ENCODE assay signal across 8 mouse cellular contexts in the genomic region with DNA sequence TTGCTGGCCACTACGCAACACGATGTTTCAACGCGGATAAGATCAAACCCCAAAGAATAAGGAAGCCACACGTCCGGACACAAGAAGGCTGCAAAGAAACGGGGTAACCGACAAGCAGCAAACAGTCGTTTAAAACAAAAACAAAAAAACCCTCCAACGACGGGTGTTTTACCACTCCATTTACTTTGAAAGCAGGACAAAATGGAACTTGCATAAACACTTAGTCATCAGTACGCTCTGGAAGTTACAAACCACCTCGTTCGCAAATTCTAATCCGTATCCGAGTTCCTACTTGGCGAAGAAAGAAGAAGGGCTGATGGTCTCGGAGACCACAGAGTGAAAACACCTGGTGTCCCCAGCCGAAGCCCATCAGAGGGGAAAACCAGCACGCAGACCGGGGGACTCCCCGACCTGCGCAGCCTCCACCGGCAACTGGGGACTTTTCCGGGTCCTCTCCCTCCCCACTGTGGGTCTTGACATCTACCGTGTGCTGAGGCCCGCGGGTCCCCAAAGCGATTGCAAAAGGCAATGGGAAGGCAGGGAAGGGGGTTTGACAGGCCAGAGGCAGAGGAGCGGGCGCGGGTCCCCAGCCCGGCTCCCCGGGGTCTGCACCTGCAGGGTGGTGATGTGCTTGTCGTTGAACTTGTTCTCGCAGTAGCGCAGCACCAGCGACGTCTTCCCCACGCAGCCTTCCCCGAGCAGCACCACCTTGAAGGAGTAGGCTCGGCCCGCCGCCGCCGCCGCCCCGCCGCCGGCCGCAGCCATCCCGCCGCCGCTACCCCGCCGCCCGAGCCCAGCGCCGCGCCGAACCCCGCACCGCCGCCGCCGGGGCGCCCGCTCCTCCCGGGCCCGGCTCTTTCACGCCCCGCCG. TPM values are rescaled to one million over a fixed set of nuclear protein-coding genes. Genes with fewer than 3 reads are reported as not detected.
A peak's percentile ranks its signal among the peaks of the same experiment; 100 is the strongest.
DNase-seq lines count a peak whose midpoint lies in the region; ATAC-seq and TF ChIP-seq lines count a peak whose summit lies in the region.

No protein-coding gene starts in this region.

- H3K9me3 ChIP-seq in ES-Bruce4 (replicated peaks; ENCODE audit: control insufficient read depth, insufficient read depth, low read length, poor library complexity, severe bottlenecking) = no peaks in the 10 kb centered on the region
- no peaks in the 10 kb centered on the region for H3K9me3 ChIP-seq in heart, embryonic 12.5 days (replicated peaks)

- H3K9ac ChIP-seq in ES-Bruce4 (ENCODE audit: low read depth, poor library complexity, severe bottlenecking) = peak overlapping the region; percentile 91
- peak overlapping the region; percentile 97 for H3K9ac ChIP-seq in heart, embryonic 12.5 days

- TF ChIP-seq CTCF in cerebellum, adult 2 months (IDR thresholded peaks at IDR 0.05; ENCODE audit: borderline replicate concordance, insufficient read depth, low read depth, low read length) = no peak
- no peak for TF ChIP-seq CTCF in ES-Bruce4 (IDR thresholded peaks at IDR 0.05; ENCODE audit: low read depth, low read length)
- TF ChIP-seq CTCF in cortical plate, adult 2 months (IDR thresholded peaks at IDR 0.05; ENCODE audit: extremely low read depth, insufficient read depth, low read length) = no peak

- peak overlapping the region; percentile 65 for H3K4me3 ChIP-seq in cerebellum, adult 2 months (replicated peaks; ENCODE audit: insufficient read depth, low read depth, low read length)
- H3K4me3 ChIP-seq in ES-Bruce4 (ENCODE audit: low read depth, low read length) (peak overlapping the region; percentile 98), macrophage (ENCODE audit: inconsistent target) (peak overlapping the region; percentile 96)
- peak overlapping the region; percentile 51 for H3K4me3 ChIP-seq in cortical plate, adult 2 months (ENCODE audit: insufficient read depth, low read length)
- H3K4me3 ChIP-seq in heart, embryonic 12.5 days = peak overlapping the region; percentile 100

- TF ChIP-seq POLR2A in cerebellum, adult 2 months (IDR thresholded peaks at IDR 0.05; ENCODE audit: borderline replicate concordance, insufficient read depth, low read length) = no peak
- TF ChIP-seq POLR2A in ES-Bruce4 (IDR thresholded peaks at IDR 0.05; ENCODE audit: insufficient read depth, low read length) = no peak
- TF ChIP-seq POLR2A in cortical plate, adult 2 months (IDR thresholded peaks at IDR 0.05; ENCODE audit: extremely low read depth, insufficient read depth, low read length) = no peak

- no peaks in the 10 kb centered on the region; the same call in 1 of the 2 replicates for H3K36me3 ChIP-seq in ES-Bruce4 (ENCODE audit: control insufficient read depth, insufficient read depth, low read length, poor library complexity, severe bottlenecking)
- no peaks in the 10 kb centered on the region for H3K36me3 ChIP-seq in heart, embryonic 12.5 days
- no peaks in the 10 kb centered on the region for H3K36me3 ChIP-seq in macrophage (ENCODE audit: inconsistent target)

- WGBS in cerebellum, adult 2 months = under 1% methylated on average over 71 of the region's 73 CpGs
- WGBS in heart, embryonic 12.5 days = 3% methylated on average over 71 of the region's 73 CpGs
- WGBS in macrophage (ENCODE audit: missing documents) = under 1% methylated on average over 63 of the region's 73 CpGs

- no peaks in the 10 kb centered on the region for H3K27me3 ChIP-seq in cerebellum, adult 2 months (ENCODE audit: control insufficient read depth, insufficient read depth, low read length)
- no peaks in the 10 kb centered on the region for H3K27me3 ChIP-seq in ES-Bruce4 (ENCODE audit: control insufficient read depth, insufficient read depth, low read length, poor library complexity, severe bottlenecking)
- no peaks in the 10 kb centered on the region for H3K27me3 ChIP-seq in heart, embryonic 12.5 days (replicated peaks)

- ATAC-seq in heart, embryonic 12.5 days (ENCODE audit: insufficient number of reproducible peaks, low FRiP score) = peak; percentile 69

- peak overlapping the region; percentile 70 for H3K4me2 ChIP-seq in heart, embryonic 12.5 days

- H3K79me2 ChIP-seq in macrophage (ENCODE audit: inconsistent target) = peaks cover 53% of the 10 kb centered on the region

- no peak for DNase-seq in cerebellum, adult 2 months
- no peak for DNase-seq in cerebellum, postnatal 25 days
- DNase-seq in kidney, postnatal 14 days = peak; percentile 37
- DNase-seq in spleen, postnatal 36 days (ENCODE audit: low spot score in 2 of 2) = peak; percentile 88 to 90

- peaks cover 24% of the 10 kb centered on the region for H3K4me1 ChIP-seq in cerebellum, adult 2 months (ENCODE audit: control insufficient read depth, insufficient read depth, low read length)
- H3K4me1 ChIP-seq in ES-Bruce4 (ENCODE audit: control insufficient read depth, insufficient read depth, low read length) = peaks cover 2% of the 10 kb centered on the region
- peaks cover 4% of the 10 kb centered on the region for H3K4me1 ChIP-seq in cortical plate, adult 2 months (ENCODE audit: control insufficient read depth, insufficient read depth, low read length)
- H3K4me1 ChIP-seq in heart, embryonic 12.5 days (replicated peaks) = peaks cover 44% of the 10 kb centered on the region

- TF ChIP-seq EP300 in ES-Bruce4 (IDR thresholded peaks at IDR 0.05; ENCODE audit: insufficient read depth, low read depth, low read length) = no peak

- peak overlapping the region; percentile 79 for H3K27ac ChIP-seq in cerebellum, adult 2 months (ENCODE audit: insufficient read depth, low read length)
- H3K27ac ChIP-seq in ES-Bruce4 (ENCODE audit: insufficient read depth, low read length) (no peak overlapping the region), macrophage (peak overlapping the region; percentile 84)
- H3K27ac ChIP-seq in cortical plate, adult 2 months (ENCODE audit: insufficient read depth, low read length) = peak overlapping the region; percentile 89
- peak overlapping the region; percentile 98 for H3K27ac ChIP-seq in heart, embryonic 12.5 days (ENCODE audit: poor library complexity, severe bottlenecking)

RNA-seq across cellular contexts. Expression of a gene that starts 0.6 kb away (rescaled TPM):
- 53.3 and 53.8 TPM in 2 replicates for polyA plus RNA-seq in cerebellum, adult 2 months (2012; rRNA removed)
- polyA plus RNA-seq in ES-Bruce4 (2011; ENCODE audit: insufficient read depth, insufficient read length, low read depth, missing spikeins) = 37.2 and 46.8 TPM in 2 replicates
- 40.8 and 41.1 TPM in 2 replicates for polyA plus RNA-seq in cortical plate, adult 2 months (2012; rRNA removed)
- 6.0 and 7.4 TPM in 2 replicates for polyA plus RNA-seq in heart, embryonic 12.5 days (2016; fragmentation: Nextera tagmentation; extraction: Ambion mirVana)
- 10 to 100 TPM; 34.9 to 95.7 (median 53.2) TPM for total RNA-seq in macrophage (2018; cell fraction: chromatin; rRNA removed)
- 10 to 100 TPM; 51.6 to 83.4 (median 67.0) TPM for total RNA-seq in macrophage (2018; cell fraction: cytosol; rRNA removed)
- 100 to 1,000 TPM in 2 of 26 experiments, 10 to 100 TPM in 24; 56.1 to 104 (median 76.2) TPM for total RNA-seq in macrophage (2018; cell fraction: nucleus; rRNA removed)
- 45.9 to 62.6 TPM (median 49.4 TPM) in 3 replicates for polyA plus RNA-seq in macrophage (2018)

RNA-seq across cellular contexts. Expression of a gene that starts 47.5 kb away (rescaled TPM):
- polyA plus RNA-seq in cerebellum, adult 2 months (2012; rRNA removed) = 26.6 and 27.1 TPM in 2 replicates
- polyA plus RNA-seq in ES-Bruce4 (2011; ENCODE audit: insufficient read depth, insufficient read length, low read depth, missing spikeins) (28.3 and 29.1 TPM in 2 replicates), macrophage (2018) (42.8 to 50.5 TPM (median 43.8 TPM) in 3 replicates)
- 31.2 and 33.5 TPM in 2 replicates for polyA plus RNA-seq in cortical plate, adult 2 months (2012; rRNA removed)
- 22.9 and 24.1 TPM in 2 replicates for polyA plus RNA-seq in heart, embryonic 12.5 days (2016; fragmentation: Nextera tagmentation; extraction: Ambion mirVana)
- 10 to 100 TPM; 12.4 to 53.0 (median 26.3) TPM for total RNA-seq in macrophage (2018; cell fraction: chromatin; rRNA removed)
- 10 to 100 TPM; 26.7 to 69.6 (median 44.5) TPM for total RNA-seq in macrophage (2018; cell fraction: cytosol; rRNA removed)
- total RNA-seq in macrophage (2018; cell fraction: nucleus; rRNA removed) = 10 to 100 TPM; 16.7 to 88.9 (median 39.3) TPM

Comparison
In these comparisons a context has a peak if more than half of its experiments do, and no peak if none do; other contexts are left out.
1. DNase-seq: peak in kidney, postnatal 14 days (single experiment) and spleen, postnatal 36 days (2 of 2); none in cerebellum, adult 2 months (0 of 2) and cerebellum, postnatal 25 days (0 of 2).
2. Peak in every context shown above with its lines, with median percentiles within 50 percentile points of each other: H3K4me3 ChIP-seq.